Mouse (Mus musculus): Measurements from ENCODE around the gene Trpv6.

Trpv6 gene

DNA sequence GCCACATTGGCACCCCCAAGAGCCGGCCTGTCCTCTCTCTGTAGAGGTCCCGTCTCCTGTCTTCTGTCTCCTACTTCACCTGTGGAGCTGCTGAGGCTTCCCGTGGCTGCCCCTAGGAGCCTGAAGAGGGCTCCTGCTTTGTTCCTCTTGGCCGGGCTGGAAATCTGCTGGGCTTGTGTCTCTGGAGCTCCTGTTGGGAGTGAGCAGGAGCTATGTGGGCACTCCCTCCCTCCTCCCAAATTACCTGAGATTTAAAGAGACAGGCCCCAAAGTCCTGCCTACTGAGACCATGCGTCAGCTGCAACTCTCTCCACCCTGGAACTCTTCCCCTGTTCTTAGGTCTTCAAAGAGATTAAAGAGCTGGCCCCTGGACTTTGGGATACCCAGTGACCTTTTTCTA is at the start of gene Trpv6:
Gene Trpv6 (minus strand): TSS at position 228 of the 400 bp plus-strand sequence.
- DNase-seq (ENCODE audit: low spot score in 2 of 2) = no peak

DNA sequence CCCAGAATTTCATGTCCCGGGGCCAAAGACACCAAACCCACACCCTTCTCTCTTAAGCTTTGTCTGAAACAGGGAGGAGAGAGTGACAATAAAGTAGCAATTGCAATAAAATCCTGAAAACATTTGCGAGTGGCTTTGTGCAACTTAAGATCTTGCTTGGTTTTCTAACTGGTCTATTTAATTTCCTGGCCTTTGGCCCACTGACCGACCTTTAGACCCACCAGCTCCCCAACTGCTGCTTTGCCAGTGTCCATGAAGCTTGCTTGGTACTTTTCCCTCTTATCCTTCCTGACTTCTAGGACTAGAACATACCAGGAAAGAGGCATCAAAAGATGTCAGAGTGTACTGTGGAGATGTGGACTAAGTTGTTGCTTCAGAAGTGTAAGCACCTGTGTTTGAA is 49.4 kb upstream of the Trpv6 start:
- DNase-seq (ENCODE audit: low spot score in 2 of 2) = no peak

DNA sequence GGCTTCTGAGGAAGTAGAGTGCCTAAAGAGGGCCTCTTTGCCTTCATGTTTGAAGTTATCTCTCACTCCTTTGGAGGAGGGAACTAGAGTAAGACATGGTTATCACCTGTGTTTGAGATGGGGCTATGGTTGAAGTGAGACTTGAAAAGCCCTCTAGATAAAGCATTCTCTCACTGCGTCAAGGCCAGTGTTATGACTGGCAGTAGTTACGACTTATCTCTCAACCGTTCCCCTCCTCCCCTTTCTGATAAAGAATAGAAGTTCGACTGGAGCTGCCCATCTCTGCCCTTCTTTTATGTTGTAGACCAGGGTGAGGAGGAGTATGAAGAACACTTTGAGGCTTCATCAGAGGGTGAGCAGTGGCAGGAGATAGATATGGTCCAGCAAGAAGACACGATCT is 48.7 kb upstream of the Trpv6 start:
- no peak for DNase-seq (ENCODE audit: low spot score in 2 of 2)

DNA sequence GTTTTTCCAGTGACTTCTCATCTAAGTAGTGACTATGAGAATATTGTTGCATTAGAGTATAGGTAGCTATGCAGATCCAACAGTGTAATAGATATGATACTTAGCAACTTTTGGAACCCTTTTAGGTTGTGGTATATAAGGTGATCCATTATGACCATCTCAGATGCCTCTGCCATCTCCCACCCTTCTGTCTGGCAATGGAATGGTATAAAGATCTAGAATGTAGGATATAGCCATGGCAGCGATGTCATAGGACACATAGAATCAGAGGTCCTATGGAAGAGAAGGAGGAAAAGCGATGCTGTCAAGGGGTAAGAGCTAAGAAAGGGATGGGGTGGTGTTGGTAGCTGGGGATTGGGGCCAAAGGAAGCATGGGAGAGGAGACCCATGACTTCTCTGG is 47.9 kb upstream of the Trpv6 start, which contains the start of gene Llcfc1:
Gene Llcfc1 (plus strand): TSS at position 301 of the 400 bp plus-strand sequence.
- no peak for DNase-seq (ENCODE audit: low spot score in 2 of 2)

DNA sequence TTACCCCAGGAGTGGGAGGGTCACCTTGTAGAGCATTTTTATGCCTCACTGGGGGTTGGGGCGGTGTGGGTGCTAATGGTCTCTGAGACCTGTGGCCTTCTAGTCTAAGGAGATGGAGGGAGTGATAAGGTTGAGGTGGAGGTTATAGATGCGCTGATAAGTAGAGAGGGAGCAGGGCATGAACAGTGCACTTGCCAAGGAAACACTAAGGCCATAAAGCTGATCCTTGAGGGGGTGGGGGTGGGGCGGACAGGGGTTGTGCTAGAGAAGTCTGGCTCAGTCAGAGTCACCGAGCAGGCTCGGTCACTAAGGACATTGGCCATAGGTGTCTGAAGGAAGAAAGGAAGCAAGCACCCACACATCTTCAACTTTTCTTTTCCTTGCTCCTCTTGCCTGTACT is 45.5 kb upstream of the Trpv6 start:
- no peak for DNase-seq (ENCODE audit: low spot score in 2 of 2)

DNA sequence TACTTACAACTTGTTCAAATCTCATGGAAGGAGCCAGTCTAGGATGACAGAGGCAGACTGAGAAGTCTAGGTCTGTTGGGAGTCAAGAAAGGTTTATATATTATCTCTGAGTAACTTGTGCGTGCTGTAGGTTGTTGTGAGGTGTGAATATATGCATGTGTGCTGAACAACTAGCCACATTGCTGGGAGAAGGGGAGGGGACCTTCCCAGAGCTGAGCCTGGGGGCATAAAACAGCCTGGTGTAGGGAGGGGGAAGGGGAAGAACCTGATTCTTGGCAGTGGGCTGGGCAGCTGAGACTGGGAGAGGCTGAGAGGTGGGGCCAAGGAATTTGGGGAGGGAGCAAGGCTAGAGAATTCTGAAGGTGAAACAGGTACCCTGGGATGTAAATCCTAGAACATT is 44.5 kb upstream of the Trpv6 start, which contains the start of gene Trpv5:
Gene Trpv5 (minus strand): TSS at position 101 of the 400 bp plus-strand sequence.
- DNase-seq (ENCODE audit: low spot score in 2 of 2) = no peak

DNA sequence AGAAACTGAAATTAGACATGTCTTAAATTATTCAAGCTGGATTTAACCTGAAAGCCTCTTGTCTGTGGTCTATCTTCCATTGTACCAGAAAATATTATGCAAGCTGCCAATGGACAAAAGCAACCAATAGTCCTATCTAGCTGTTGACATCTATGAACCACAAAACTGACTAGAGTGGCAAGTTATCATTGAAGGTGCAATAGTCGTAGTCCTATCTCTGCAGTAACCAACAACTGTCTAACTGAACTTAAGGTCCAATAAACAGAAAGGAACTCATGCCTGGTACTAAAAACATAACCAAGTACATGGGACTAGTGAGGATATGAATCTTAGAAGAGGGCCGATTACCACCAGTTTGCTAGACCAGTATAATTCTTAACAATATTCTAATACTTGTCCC is 40.3 kb upstream of the Trpv6 start:
- DNase-seq (ENCODE audit: low spot score in 2 of 2) = no peak

DNA sequence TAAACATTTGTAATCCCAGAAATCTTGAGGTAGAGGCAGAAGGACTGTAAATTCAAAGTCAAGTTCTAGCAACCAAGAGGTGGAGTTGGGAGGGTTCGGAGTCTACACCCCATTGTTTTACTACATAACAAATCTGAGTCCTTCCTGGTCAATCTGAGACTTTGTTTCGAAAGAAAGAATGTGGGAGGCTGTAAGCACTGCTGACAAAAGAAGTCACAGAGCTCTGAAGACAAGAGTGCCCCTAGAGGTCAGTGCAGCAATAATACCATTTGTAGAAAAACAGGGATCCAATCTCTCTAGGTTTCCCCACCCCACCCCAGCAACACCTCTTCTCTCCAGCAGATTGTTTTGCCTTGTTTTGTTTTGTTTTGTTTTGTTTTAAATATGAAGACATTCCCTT is 26.1 kb upstream of the Trpv6 start:
- no peak for DNase-seq (ENCODE audit: low spot score in 2 of 2)

DNA sequence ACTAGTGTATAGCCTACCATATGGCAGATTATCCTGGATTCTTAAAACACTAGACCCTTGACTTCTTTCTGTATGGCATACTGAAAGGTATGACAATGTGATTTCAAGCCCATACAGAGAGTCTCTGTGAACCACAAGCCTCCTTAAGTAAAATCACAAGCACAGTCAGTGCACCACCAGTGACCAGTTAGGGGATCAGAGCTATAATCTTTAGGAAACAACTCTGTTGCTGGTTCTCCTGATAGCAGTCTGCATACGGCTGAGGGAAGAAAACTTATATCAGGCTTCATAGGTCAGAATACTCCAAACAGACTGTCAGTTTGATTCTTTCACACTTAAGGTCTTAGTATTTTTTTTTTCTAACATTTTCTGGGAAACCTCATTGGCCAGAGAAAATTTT is 22.3 kb upstream of the Trpv6 start:
- no peak for DNase-seq (ENCODE audit: low spot score in 2 of 2)

DNA sequence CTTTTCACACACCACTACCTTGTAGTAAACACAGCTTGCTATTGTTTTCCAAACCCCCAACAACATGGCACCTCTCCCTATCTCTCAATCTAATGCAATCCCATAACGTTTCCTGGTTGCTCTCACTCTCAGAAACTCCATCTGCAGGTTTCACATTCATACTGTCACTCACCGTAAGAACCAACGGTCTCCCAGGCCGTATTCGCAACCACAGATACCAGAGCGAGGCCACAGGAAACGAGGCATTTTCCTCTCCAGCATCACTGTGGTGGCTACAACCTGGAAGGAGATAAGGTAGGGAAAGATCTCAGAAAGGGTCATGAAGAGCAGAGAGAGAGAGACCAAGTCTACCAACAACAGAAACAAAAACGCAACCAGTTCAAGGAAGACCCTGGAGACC is 18.4 kb upstream of the Trpv6 start:
- DNase-seq (ENCODE audit: low spot score in 2 of 2) = no peak

DNA sequence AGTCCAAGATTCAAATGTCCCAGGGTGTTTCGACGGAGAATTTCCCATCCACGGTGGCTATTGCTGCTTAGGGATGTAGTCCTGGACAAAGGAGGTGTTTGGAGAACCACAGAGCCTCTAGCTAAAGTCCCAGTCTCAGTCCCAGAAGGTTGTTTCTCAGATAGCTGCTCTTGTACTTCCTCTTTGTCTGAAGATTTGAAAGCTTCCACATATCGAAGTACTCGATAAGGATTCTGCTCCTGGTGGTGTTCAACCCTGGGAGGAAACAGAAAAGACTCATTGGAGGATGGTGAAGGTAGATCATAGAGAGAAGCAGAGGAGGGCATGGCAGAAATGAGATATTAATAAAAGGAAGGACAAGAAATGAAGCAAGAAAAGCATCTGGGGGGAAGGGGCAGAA is 17.0 kb upstream of the Trpv6 start:
- DNase-seq (ENCODE audit: low spot score in 2 of 2) = no peak

DNA sequence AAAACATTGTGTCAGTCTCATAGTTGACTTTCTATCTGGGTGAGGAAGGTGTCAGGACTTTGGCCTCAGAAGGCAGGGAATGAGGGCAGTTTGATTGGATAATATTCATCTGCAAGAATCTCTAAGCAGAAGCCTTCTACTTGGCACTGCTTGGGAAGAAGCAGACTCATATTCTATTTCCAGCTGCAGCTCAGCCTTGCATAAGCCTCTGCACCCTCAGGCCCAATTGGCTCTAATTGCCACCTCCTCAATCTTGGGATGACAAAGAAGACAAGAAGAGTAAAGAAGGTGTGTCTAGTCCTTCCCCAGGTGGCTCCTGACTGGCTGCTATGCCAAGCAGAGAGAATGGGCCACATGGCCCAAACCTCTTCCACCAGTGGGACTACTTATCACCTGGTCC is 10.5 kb upstream of the Trpv6 start:
- DNase-seq (ENCODE audit: low spot score in 2 of 2) = no peak

DNA sequence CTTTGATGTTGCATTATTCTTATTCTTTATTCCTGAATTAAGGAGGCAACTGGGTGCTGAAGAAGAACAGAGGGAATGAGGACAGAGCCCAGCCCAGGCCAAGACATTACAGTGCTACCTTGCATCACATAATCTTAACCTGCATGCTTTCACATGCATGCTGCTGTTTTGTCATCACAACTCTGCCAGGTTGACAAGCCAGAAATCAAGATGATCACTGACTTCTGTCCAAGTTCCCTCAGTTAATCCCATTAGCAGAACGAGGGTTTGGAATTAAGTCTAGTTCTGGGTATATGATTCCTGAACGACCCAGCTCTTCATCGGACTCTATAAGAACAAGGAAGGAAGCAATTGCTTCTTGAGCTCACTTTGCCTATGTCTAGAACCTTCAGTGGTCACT is 10.0 kb upstream of the Trpv6 start:
- DNase-seq (ENCODE audit: low spot score in 2 of 2) = no peak

DNA sequence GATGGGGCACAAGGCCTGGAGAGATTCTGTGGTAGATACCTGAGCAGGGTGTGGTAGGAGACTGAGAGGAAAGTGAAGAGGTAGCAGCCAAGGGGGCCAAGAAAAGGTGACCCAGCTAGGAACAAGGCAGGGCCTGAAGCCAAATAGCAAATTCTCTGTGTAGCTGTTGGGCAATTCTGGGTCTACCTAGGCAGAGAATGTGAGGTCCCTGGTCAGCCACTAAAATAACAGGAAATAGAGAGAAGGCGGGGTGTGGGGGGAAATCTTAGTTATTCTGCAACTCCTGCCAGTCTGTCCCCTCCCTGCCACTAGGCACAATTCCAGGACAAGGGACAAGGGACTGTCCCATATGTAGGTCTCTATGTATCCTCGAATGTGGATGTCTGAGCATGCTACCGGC is 7.0 kb upstream of the Trpv6 start:
- no peak for DNase-seq (ENCODE audit: low spot score in 2 of 2)

DNA sequence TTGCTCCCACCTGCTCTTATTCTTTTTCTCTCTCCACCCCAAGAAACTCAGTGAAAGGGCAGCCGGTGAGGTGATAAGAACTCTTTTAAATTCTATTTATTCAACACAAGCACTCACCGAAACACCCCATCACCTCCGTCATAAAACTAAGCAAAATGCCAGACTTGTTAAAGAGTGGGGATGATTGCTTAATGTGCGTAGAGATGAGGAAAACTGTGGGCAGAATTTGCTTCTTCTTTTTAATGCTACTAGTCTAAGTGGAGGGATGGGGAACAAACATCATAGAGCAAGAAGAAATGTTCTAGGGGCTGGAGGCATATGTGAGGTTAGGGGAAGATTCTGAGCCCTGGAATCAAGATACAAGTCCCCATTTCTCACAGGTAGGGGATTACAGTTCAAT is 6.6 kb upstream of the Trpv6 start:
- DNase-seq (ENCODE audit: low spot score in 2 of 2) = no peak

DNA sequence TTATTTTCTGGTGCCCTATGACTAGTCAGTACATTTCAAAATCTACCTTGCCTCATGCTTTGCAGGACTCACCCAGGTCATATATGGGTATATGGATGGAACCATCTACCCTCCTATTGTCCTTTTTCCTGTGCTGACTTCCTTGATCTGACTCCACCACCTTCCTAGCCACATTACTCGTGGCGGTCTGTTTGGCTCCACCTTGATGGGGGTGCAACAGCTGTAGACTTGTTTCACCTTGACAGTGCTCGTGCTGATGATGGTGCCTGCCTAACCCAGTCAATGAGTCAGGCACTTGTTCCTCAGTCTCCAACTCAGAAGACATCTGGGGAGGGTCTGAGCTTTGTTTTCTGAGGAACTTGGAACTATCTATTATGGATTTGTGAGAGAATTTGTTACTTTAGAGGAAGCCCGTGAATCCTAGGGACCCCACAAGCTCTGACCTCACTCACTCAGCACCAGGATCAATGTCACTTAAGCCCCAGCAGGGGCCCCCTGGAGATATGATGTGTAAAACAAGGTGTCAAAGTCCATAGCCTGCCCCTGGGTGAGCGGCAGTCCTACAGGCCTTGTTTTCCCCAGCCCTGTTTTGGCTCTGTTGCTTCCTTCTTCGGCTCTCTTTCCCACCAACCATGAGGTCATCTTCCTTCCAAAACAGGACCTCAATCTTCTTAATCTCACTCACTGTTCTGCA is 5.1 kb upstream of the Trpv6 start:
- no peak for DNase-seq (ENCODE audit: low spot score in 2 of 2)

DNA sequence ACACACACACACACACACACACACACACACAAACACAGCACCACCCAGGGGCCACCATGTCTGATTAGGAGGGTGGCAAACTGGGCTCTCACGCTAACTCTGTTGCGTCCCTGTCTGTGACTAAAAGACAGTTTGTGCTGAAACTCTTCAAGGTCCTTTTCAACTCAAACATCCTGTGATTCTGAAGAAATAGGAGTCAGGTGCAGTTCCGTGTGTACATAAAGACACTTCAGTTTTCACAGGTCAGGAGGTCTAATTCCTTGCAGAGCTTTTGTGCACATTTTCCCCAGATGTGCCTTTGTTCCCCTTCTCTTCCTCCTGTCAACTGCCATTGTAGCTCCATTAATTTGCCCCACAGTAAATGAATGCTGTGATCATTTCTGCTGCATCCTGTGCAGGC is 4.2 kb upstream of the Trpv6 start:
- DNase-seq (ENCODE audit: low spot score in 2 of 2) = no peak

DNA sequence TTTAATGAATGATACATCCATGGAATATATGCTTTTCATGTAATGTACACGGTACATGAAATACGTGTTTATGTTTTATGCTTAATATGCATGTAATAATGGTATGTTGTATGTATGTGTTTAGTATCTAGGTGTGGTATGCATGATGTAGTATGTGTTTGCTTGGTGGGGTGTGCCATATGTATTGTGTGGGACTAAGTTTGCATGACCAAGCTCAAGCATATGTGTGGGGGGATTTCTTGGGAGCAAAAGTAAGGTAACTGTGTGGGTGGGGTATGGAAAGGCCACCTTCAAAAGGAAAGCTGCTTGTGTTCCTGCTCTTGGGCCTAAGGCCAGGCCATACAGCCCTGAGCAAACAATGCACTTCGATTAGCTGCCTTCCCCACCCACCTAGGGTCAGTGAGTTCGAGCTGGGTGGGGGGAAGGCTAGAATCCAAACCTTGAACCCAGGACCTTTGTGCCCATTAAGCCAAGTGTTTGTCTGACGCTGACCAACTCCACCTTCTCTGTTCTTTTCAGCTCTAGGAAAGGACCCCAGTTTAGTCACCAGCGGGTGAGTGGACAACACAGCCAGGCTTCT is 1.8 kb upstream of the Trpv6 start:
- no peak for DNase-seq (ENCODE audit: low spot score in 2 of 2)

DNA sequence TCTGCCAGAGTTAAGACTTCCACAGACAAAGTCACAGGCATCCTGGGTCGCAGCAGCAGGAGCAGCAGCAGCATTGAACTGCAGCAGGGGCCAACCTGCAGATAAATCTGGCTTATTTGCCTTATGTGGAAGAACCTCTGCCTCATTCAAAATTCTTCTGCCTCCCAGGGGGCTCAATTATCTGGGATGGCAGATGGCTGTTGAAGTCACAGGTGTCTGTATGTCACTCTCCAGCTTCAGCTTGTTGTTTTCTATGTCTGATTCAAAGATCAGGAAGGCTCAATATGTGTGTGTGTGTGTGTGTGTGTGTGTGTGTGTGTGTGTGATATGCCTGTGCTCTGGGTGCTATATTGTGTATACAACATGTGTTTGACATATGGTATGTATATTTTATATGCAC is 1.2 kb upstream of the Trpv6 start:
- DNase-seq (ENCODE audit: low spot score in 2 of 2) = no peak

DNA sequence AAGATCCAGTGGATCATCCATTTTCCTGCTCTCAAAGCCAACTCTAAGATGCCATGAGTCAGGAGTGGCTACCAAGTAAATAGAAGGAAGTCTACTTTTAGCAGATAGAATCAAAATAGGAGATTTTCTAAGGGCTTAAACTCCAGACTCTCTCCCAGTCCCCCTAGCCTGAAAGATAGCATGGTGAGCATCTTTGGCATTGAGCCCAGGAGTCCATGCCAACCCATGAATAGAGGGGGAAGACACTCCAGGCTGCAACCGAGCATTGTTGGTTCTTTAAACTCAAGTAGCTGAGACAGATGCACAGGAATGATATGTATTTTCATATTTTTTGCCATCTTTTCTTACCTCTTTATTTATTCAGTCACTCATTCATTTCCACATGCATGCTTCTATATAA is 994 bp downstream of the Trpv6 start:
- DNase-seq (ENCODE audit: low spot score in 2 of 2) = no peak

DNA sequence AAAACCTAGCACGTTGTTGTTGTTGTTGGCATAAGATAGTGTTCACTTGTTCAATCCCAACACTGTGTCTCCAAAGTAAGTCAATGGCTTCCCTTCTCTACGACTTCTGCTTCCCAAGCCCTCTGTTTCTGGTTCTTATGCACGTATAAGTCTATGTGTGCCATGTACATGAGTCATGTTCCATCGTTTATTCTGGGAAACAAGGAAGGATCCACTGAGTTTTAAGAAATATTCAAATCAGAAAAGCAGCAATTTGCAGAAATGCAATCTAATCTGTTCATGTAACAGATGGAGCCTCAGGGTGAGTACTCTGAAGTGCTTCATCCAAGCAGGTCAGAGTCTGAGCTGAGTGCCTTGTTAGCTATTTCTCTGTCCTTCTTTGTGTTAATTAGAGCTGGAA is 4.7 kb downstream of the Trpv6 start:
- DNase-seq (ENCODE audit: low spot score in 2 of 2) = no peak

DNA sequence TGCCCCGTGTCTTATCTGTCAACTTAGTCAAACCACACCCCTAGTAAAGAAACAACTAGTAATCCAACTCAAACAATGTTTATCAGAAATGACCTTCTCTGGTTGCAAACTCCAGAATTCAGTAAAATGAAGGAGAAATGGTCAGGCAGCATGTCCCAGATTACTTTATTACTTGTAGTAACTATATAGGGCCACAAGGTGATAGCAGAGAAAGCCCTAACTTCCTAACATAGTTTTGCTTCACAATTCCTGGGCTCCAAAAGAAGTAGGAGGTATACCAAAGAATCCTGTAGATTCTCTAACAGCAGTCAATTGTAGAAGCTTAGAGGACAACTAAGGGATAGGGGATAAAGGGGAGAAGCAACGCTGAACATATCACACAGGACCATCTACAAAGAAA is 5.4 kb downstream of the Trpv6 start:
- no peak for DNase-seq (ENCODE audit: low spot score in 2 of 2)

DNA sequence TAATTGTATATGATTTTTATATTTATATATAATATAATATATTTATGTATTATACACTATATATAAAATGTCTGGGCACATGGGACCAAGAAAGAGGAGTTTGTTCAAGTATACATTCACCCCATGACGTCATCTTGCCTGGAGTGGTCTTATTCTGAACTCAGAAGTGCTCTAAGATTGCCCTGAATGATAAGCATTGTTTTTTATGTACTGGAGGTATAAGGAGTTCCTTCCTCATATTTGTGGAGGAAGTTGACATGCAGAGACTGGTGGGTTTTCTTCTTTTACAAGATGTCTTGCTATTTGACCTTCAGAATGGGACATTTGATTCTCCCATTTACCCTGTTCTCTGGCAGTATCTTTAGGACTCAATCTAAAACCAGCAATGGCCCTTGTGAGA is 8.0 kb downstream of the Trpv6 start:
- no peak for DNase-seq (ENCODE audit: low spot score in 2 of 2)

DNA sequence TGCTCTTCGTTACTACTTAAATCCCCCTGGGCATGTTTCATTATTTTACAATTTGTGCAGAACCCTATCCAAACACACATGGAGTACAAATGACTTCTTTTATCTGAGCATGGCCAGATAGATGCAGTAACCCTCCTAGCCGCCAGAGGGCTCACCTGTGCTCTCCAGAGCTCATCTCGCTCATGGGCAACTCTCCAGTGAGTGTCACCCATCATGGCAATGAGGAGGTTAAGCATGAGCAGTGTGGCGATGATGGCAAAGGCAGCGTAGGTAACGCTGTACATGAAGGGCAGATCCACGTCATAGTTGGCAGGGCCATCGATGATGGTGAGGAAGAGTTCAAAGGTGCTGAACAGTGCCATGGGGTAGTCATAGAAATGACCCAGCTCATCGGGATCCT is 13.5 kb downstream of the Trpv6 start:
- no peak for DNase-seq (ENCODE audit: low spot score in 2 of 2)
